Mouse (Mus musculus) liver, adult 2 months (tissue): ENCODE data around the gene Ppme1.

ENCODE experiments used
- CTCF ChIP-seq: fragments of 200-500 bp; IDR thresholded peaks from 2 replicates; pipeline ENCODE4 v1.5.1; 2011; ENCODE audit warnings: low read depth, low read length, control low read depth
- POLR2A ChIP-seq: fragments of 200-500 bp; IDR thresholded peaks from 2 replicates; pipeline ENCODE4 v1.6.1; 2011; ENCODE audit warnings: low read length, control low read depth; ENCODE audit not compliant: insufficient read depth; ENCODE audit errors: extremely low read depth

DNA sequence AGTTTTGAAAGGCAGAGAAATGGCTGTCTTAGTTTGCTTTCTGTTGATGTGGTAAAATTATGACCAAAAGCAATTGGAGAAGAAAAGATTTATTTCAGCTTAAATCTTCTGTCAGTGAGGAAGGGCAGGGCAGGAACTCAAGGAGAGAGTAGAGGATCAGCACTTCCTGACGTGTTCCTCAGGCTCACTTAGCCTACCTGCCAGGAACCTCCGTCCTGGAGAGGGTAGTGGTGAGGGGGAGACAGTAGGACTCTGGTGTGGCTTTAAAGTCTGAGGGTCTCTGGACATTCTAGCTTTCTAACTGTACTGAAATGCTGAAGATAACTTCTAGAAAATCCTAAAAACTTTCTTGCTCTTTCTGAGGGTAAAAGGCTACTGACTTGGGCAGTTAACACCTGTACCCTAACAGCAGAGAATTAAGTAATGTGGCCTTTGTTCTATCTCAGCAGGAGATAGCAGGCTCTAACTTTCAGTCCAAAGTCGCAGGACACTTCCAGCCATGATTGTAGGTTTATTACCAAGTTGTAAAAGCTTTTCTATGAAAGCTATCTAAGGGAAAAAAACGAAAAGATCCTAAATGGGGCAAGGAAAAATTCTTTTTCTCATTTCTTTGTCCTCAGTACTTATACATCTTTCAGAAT lies 28.9 kb upstream of the Ppme1 start:
- no peak for TF ChIP-seq POLR2A
- TF ChIP-seq CTCF, result no peak
